Mouse (Mus musculus) mesoderm, embryonic 11.5 days (tissue): Measurements from ENCODE around the gene Gm3376.
"Not testable (repeated sequence)": the region's sequence is repeated elsewhere in the genome, so short reads cannot be mapped to it uniquely, and the experiment has no call there.

Experiments
- DNase-seq: peaks from one replicate; pipeline ENCODE4 v3.0.0-alpha.2; 2012; ENCODE audit warnings: low read depth, low spot score

The Gm3376 gene

DNA sequence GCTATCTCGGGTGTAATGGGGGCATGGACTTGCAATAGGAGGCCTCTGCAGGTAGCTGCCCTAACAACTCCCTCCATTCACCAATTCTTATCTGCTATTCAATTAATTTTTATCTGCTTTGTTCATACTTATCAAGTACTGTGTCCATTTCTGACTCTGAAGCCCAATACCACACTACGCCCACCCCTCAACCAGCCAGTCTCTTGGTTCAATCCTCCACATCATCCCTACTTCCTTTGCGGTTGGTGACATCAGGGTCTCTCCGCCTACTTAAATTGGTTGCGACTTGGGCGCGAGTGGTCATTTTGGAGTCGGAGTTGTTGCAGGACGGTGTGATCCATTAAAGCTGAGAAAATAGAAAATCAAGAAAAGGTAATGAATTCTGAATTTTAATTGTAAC, at the start of gene Gm3376:
Gene Gm3376, plus strand, starts transcription at position 301 of the 400 bp plus-strand sequence.
- not testable (repeated sequence) for DNase-seq
